Mouse (Mus musculus): Measurements from ENCODE around the gene Slc7a1. TPM values are rescaled to one million over a fixed set of nuclear protein-coding genes. Genes with fewer than 3 reads are reported as not detected.
A peak's percentile ranks its signal among the peaks of the same experiment; 100 is the strongest.

Slc7a1 gene
- polyA plus RNA-seq, 1 experiment = 8.8 TPM

DNA sequence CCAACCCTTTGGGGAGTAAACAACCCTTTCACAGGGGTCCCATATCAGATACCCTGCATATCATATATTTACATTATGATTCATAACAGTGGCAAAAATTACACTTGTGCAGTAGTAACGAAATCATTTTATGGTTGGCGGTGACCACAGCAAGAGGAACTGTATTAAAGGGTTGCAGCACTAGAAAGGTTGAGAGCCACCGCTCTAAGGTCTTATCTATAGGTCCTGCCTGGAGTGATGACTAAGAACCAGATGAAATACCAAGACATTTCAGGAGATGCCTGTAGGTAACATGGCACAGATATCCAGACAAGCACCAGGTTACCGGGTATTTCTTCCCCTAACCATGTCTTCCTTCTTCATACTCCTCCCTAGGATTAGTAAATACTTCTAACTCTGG, 2.3 kb downstream of the Slc7a1 start:
- Histone ChIP-seq H3K27ac (ENCODE audit: insufficient read depth, low read length) (no peak overlapping the region), H3K4me1 (ENCODE audit: control insufficient read depth, insufficient read depth, insufficient read length) (no peaks in the 10 kb centered on the region; the same call in none of the 2 replicates), H3K27me3 (ENCODE audit: control insufficient read depth, insufficient read depth, low read length) (no peaks in the 10 kb centered on the region), H3K4me3 (ENCODE audit: extremely low read depth, insufficient read depth, insufficient read length) (no peak overlapping the region), H3K36me3 (ENCODE audit: control insufficient read depth, insufficient read depth, low read length) (peaks cover 1% of the 10 kb centered on the region; the same call in 1 of the 2 replicates)
- TF ChIP-seq CTCF (IDR thresholded peaks at IDR 0.05; ENCODE audit: extremely low read depth, insufficient read depth, insufficient read length, insufficient replicate concordance) = no peak
- no peak for TF ChIP-seq POLR2A (IDR thresholded peaks at IDR 0.05; ENCODE audit: low read depth, low read length)
- no peak for DNase-seq (ENCODE audit: low read depth in 1 of 2, low spot score in 2 of 2)
- WGBS = 84% methylated on average over 4 of the region's 4 CpGs

DNA sequence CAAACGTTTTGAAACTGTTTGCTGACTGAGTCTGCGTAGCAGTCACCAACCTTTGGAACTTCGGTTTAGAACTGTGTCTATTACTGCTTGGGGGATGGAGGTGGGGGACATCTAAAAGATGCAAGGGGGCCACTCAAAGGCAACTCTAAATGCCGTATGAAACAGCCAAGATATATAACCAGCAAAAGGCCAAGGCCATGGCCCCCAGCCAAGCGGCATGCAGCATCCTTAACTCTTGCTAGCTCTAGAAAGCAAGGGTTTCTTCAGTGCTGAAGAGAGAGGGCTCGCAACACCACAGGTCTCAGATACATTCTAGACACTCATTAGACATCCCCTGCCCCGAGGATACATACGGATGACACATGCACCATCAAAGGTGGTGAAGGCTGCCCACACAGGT, 6.4 kb downstream of the Slc7a1 start:
- 91% methylated on average over 8 of the region's 8 CpGs for WGBS
- H3K4me3 ChIP-seq (ENCODE audit: extremely low read depth, insufficient read depth, insufficient read length) = no peak overlapping the region
- DNase-seq (ENCODE audit: low read depth in 1 of 2, low spot score in 2 of 2) = no peak
- H3K27ac ChIP-seq (ENCODE audit: insufficient read depth, low read length) = no peak overlapping the region
- H3K27me3 ChIP-seq (ENCODE audit: control insufficient read depth, insufficient read depth, low read length) = no peaks in the 10 kb centered on the region
- H3K36me3 ChIP-seq (ENCODE audit: control insufficient read depth, insufficient read depth, low read length) = peaks cover 1% of the 10 kb centered on the region; the same call in 1 of the 2 replicates
- H3K4me1 ChIP-seq (ENCODE audit: control insufficient read depth, insufficient read depth, insufficient read length) = peaks cover 3% of the 10 kb centered on the region; the same call in 1 of the 2 replicates
- TF ChIP-seq CTCF (IDR thresholded peaks at IDR 0.05; ENCODE audit: extremely low read depth, insufficient read depth, insufficient read length, insufficient replicate concordance) (no peak), POLR2A (IDR thresholded peaks at IDR 0.05; ENCODE audit: low read depth, low read length) (no peak)

GRCm38 (mm10) chr5:148392831-148393230, 6.9 kb downstream of the Slc7a1 start:
- Histone ChIP-seq H3K4me3 (ENCODE audit: extremely low read depth, insufficient read depth, insufficient read length) (no peak overlapping the region), H3K4me1 (ENCODE audit: control insufficient read depth, insufficient read depth, insufficient read length) (peaks cover 3% of the 10 kb centered on the region; the same call in 1 of the 2 replicates), H3K27ac (ENCODE audit: insufficient read depth, low read length) (no peak overlapping the region), H3K36me3 (ENCODE audit: control insufficient read depth, insufficient read depth, low read length) (peaks cover 1% of the 10 kb centered on the region; the same call in 1 of the 2 replicates), H3K27me3 (ENCODE audit: control insufficient read depth, insufficient read depth, low read length) (no peaks in the 10 kb centered on the region)
- TF ChIP-seq POLR2A (IDR thresholded peaks at IDR 0.05; ENCODE audit: low read depth, low read length) (no peak), CTCF (IDR thresholded peaks at IDR 0.05; ENCODE audit: extremely low read depth, insufficient read depth, insufficient read length, insufficient replicate concordance) (no peak)
- DNase-seq (ENCODE audit: low read depth in 1 of 2, low spot score in 2 of 2) = no peak
- WGBS = 86% methylated on average over 6 of the region's 6 CpGs

GRCm38 (mm10) chr5:148389007-148389970, 10.4 kb downstream of the Slc7a1 start:
- DNase-seq (ENCODE audit: low read depth in 1 of 2, low spot score in 2 of 2) = peak in 1 of 2 experiments; percentile 44
- TF ChIP-seq CTCF (IDR thresholded peaks at IDR 0.05; ENCODE audit: extremely low read depth, insufficient read depth, insufficient read length, insufficient replicate concordance) = no peak
- no peak for TF ChIP-seq POLR2A (IDR thresholded peaks at IDR 0.05; ENCODE audit: low read depth, low read length)
- Histone ChIP-seq H3K27me3 (ENCODE audit: control insufficient read depth, insufficient read depth, low read length) (no peaks in the 10 kb centered on the region), H3K36me3 (ENCODE audit: control insufficient read depth, insufficient read depth, low read length) (peaks cover 1% of the 10 kb centered on the region; the same call in 1 of the 2 replicates), H3K27ac (ENCODE audit: insufficient read depth, low read length) (peak overlapping the region; percentile 72), H3K4me3 (ENCODE audit: extremely low read depth, insufficient read depth, insufficient read length) (no peak overlapping the region), H3K4me1 (ENCODE audit: control insufficient read depth, insufficient read depth, insufficient read length) (peaks cover 8% of the 10 kb centered on the region; the same call in 1 of the 2 replicates)
- WGBS = 78% methylated on average over 15 of the region's 15 CpGs

GRCm38 (mm10) chr5:148388251-148389006, 11.3 kb downstream of the Slc7a1 start:
- peak in 1 of 2 experiments; percentile 50 for DNase-seq (ENCODE audit: low read depth in 1 of 2, low spot score in 2 of 2)
- peaks cover 8% of the 10 kb centered on the region; the same call in 1 of the 2 replicates for H3K4me1 ChIP-seq (ENCODE audit: control insufficient read depth, insufficient read depth, insufficient read length)
- H3K4me3 ChIP-seq (ENCODE audit: extremely low read depth, insufficient read depth, insufficient read length) = no peak overlapping the region
- peaks cover 1% of the 10 kb centered on the region; the same call in 1 of the 2 replicates for H3K36me3 ChIP-seq (ENCODE audit: control insufficient read depth, insufficient read depth, low read length)
- 48% methylated on average over 18 of the region's 18 CpGs for WGBS
- TF ChIP-seq CTCF (IDR thresholded peaks at IDR 0.05; ENCODE audit: extremely low read depth, insufficient read depth, insufficient read length, insufficient replicate concordance) = no peak
- no peak for TF ChIP-seq POLR2A (IDR thresholded peaks at IDR 0.05; ENCODE audit: low read depth, low read length)
- peak overlapping the region; percentile 76 for H3K27ac ChIP-seq (ENCODE audit: insufficient read depth, low read length)
- no peaks in the 10 kb centered on the region for H3K27me3 ChIP-seq (ENCODE audit: control insufficient read depth, insufficient read depth, low read length)

- peaks cover under 1% of the 10 kb centered on the region; the same call in 1 of the 2 replicates for H3K36me3 ChIP-seq (ENCODE audit: control insufficient read depth, insufficient read depth, low read length)
- WGBS = 87% methylated on average over 2 of the region's 2 CpGs
- TF ChIP-seq POLR2A (IDR thresholded peaks at IDR 0.05; ENCODE audit: low read depth, low read length) (no peak), CTCF (IDR thresholded peaks at IDR 0.05; ENCODE audit: extremely low read depth, insufficient read depth, insufficient read length, insufficient replicate concordance) (no peak)
Measured at GRCm38 (mm10) chr5:148387820-148388219, 11.9 kb downstream of the Slc7a1 start.

More at GRCm38 (mm10) chr5:148387820-148388219, 11.9 kb downstream of the Slc7a1 start:
- H3K4me3 ChIP-seq (ENCODE audit: extremely low read depth, insufficient read depth, insufficient read length) = no peak overlapping the region
- no peaks in the 10 kb centered on the region for H3K27me3 ChIP-seq (ENCODE audit: control insufficient read depth, insufficient read depth, low read length)
- DNase-seq (ENCODE audit: low read depth in 1 of 2, low spot score in 2 of 2) = no peak
- peaks cover 8% of the 10 kb centered on the region; the same call in 1 of the 2 replicates for H3K4me1 ChIP-seq (ENCODE audit: control insufficient read depth, insufficient read depth, insufficient read length)
- H3K27ac ChIP-seq (ENCODE audit: insufficient read depth, low read length) = peak overlapping the region; percentile 76

Data from spleen, adult 2 months (tissue).